Mouse (Mus musculus): ENCODE results near the gene Olfr750. TPM values are rescaled to one million over a fixed set of nuclear protein-coding genes. Genes with fewer than 3 reads are reported as not detected.

Gene Olfr750
- polyA plus RNA-seq, 1 experiment from 2014 or later = not detected

- ATAC-seq (ENCODE audit: low FRiP score) = no peak
- H3K9me3 ChIP-seq = no peaks in the 10 kb centered on the region
- peaks cover 12% of the 10 kb centered on the region for H3K4me1 ChIP-seq
- no peak within 1 kb of the TSS for H3K9ac ChIP-seq
- H3K27ac ChIP-seq = no peak within 1 kb of the TSS
- WGBS = 76% methylated on average over 2 of the region's 2 CpGs
- peaks cover 28% of the 10 kb centered on the region for H3K27me3 ChIP-seq
- H3K4me2 ChIP-seq = no peak within 1 kb of the TSS
- H3K4me3 ChIP-seq (replicated peaks) = no peak within 1 kb of the TSS
- H3K36me3 ChIP-seq (replicated peaks) = no peaks in the 10 kb centered on the region
These were observed 24.2 kb downstream of the Olfr750 start, which contains the start of gene Rnase11 for GRCm38 (mm10) chr14:51050063-51050462. Gene Rnase11, minus strand, starts transcription at chr14:51050163.

GRCm38 (mm10) chr14:51047846-51048245 is 26.4 kb downstream of the Olfr750 start:
- Histone ChIP-seq H3K4me2 (no peak overlapping the region), H3K9ac (no peak overlapping the region), H3K9me3 (no peaks in the 10 kb centered on the region), H3K4me1 (no peaks in the 10 kb centered on the region), H3K27ac (no peak overlapping the region), H3K4me3 (replicated peaks) (no peak overlapping the region), H3K27me3 (peaks cover 23% of the 10 kb centered on the region), H3K36me3 (replicated peaks) (no peaks in the 10 kb centered on the region)
- 79% methylated on average over 5 of the region's 5 CpGs for WGBS
- ATAC-seq (ENCODE audit: low FRiP score) = no peak

- no peak within 1 kb of the TSS for H3K4me2 ChIP-seq
- no peaks in the 10 kb centered on the region for H3K9me3 ChIP-seq
- H3K27me3 ChIP-seq = no peaks in the 10 kb centered on the region
- WGBS = 66% methylated on average over 6 of the region's 6 CpGs
- no peaks in the 10 kb centered on the region for H3K36me3 ChIP-seq (replicated peaks)
- H3K4me3 ChIP-seq (replicated peaks) = no peak within 1 kb of the TSS
- H3K27ac ChIP-seq = no peak within 1 kb of the TSS
- H3K9ac ChIP-seq = no peak within 1 kb of the TSS
- no peak for ATAC-seq (ENCODE audit: low FRiP score)
- no peaks in the 10 kb centered on the region for H3K4me1 ChIP-seq
These were observed 32.5 kb downstream of the Olfr750 start, which contains the start of gene Rnase9 for GRCm38 (mm10) chr14:51041769-51042168. Gene Rnase9, minus strand, starts transcription at chr14:51041869.

GRCm38 (mm10) chr14:51036214-51036613 is 38.0 kb downstream of the Olfr750 start:
- Histone ChIP-seq H3K27me3 (no peaks in the 10 kb centered on the region), H3K9me3 (no peaks in the 10 kb centered on the region), H3K27ac (no peak overlapping the region), H3K4me2 (no peak overlapping the region), H3K36me3 (replicated peaks) (no peaks in the 10 kb centered on the region), H3K4me1 (no peaks in the 10 kb centered on the region), H3K4me3 (replicated peaks) (no peak overlapping the region), H3K9ac (no peak overlapping the region)
- ATAC-seq (ENCODE audit: low FRiP score) = no peak
- 82% methylated on average over 4 of the region's 4 CpGs for WGBS

GRCm38 (mm10) chr14:51035206-51035605 is 39.0 kb downstream of the Olfr750 start:
- Histone ChIP-seq H3K4me2 (no peak overlapping the region), H3K27ac (no peak overlapping the region)
- WGBS = 73% methylated on average over 1 of the region's 1 CpGs

GRCm38 (mm10) chr14:51027387-51028155 is 46.7 kb downstream of the Olfr750 start:
- 66% methylated on average over 3 of the region's 3 CpGs for WGBS
- H3K4me3 ChIP-seq (replicated peaks) = no peak overlapping the region
- no peak for ATAC-seq (ENCODE audit: low FRiP score)
- no peak overlapping the region for H3K9ac ChIP-seq
- no peak overlapping the region for H3K4me2 ChIP-seq
- no peaks in the 10 kb centered on the region for H3K36me3 ChIP-seq (replicated peaks)
- H3K9me3 ChIP-seq = no peaks in the 10 kb centered on the region
- H3K27ac ChIP-seq = no peak overlapping the region
- H3K27me3 ChIP-seq = no peaks in the 10 kb centered on the region
- H3K4me1 ChIP-seq = no peaks in the 10 kb centered on the region

More at GRCm38 (mm10) chr14:51035206-51035605, 39.0 kb downstream of the Olfr750 start:
- no peak overlapping the region for H3K4me3 ChIP-seq (replicated peaks)
- H3K27me3 ChIP-seq = no peaks in the 10 kb centered on the region
- ATAC-seq (ENCODE audit: low FRiP score) = no peak
- H3K9ac ChIP-seq = no peak overlapping the region
- no peaks in the 10 kb centered on the region for H3K36me3 ChIP-seq (replicated peaks)
- H3K4me1 ChIP-seq = no peaks in the 10 kb centered on the region
- H3K9me3 ChIP-seq = no peaks in the 10 kb centered on the region

GRCm38 (mm10) chr14:51026391-51027133 is 47.7 kb downstream of the Olfr750 start:
- ATAC-seq (ENCODE audit: low FRiP score) = peak; percentile 70; the same call in 1 of the 2 replicates
- Histone ChIP-seq H3K36me3 (replicated peaks) (no peaks in the 10 kb centered on the region), H3K27ac (no peak overlapping the region), H3K4me1 (no peaks in the 10 kb centered on the region), H3K27me3 (no peaks in the 10 kb centered on the region), H3K9me3 (no peaks in the 10 kb centered on the region), H3K4me2 (no peak overlapping the region), H3K4me3 (replicated peaks) (no peak overlapping the region), H3K9ac (no peak overlapping the region)
- 35% methylated on average over 5 of the region's 5 CpGs for WGBS

- 82% methylated on average over 1 of the region's 1 CpGs for WGBS
- Histone ChIP-seq H3K9ac (no peak overlapping the region), H3K27ac (no peak overlapping the region), H3K4me1 (no peaks in the 10 kb centered on the region), H3K4me3 (replicated peaks) (no peak overlapping the region), H3K4me2 (no peak overlapping the region), H3K36me3 (replicated peaks) (no peaks in the 10 kb centered on the region), H3K9me3 (no peaks in the 10 kb centered on the region), H3K27me3 (no peaks in the 10 kb centered on the region)
- no peak for ATAC-seq (ENCODE audit: low FRiP score)
These were observed 49.4 kb downstream of the Olfr750 start for GRCm38 (mm10) chr14:51024820-51025219.

GRCm38 (mm10) chr14:51023457-51023856 is 50.8 kb downstream of the Olfr750 start:
- no peak for ATAC-seq (ENCODE audit: low FRiP score)
- H3K4me3 ChIP-seq (replicated peaks) = no peak overlapping the region

GRCm38 (mm10) chr14:51017256-51017655 is 57.0 kb downstream of the Olfr750 start:
- no peak overlapping the region for H3K4me2 ChIP-seq
- no peaks in the 10 kb centered on the region for H3K9me3 ChIP-seq
- H3K27me3 ChIP-seq = no peaks in the 10 kb centered on the region
- 78% methylated on average over 3 of the region's 3 CpGs for WGBS
- no peaks in the 10 kb centered on the region for H3K36me3 ChIP-seq (replicated peaks)
- H3K9ac ChIP-seq = no peak overlapping the region
- no peak overlapping the region for H3K27ac ChIP-seq
- H3K4me3 ChIP-seq (replicated peaks) = no peak overlapping the region
- no peak for ATAC-seq (ENCODE audit: low FRiP score)
- no peaks in the 10 kb centered on the region for H3K4me1 ChIP-seq

More at GRCm38 (mm10) chr14:51023457-51023856, 50.8 kb downstream of the Olfr750 start:
- Histone ChIP-seq H3K4me1 (no peaks in the 10 kb centered on the region), H3K36me3 (replicated peaks) (no peaks in the 10 kb centered on the region), H3K9ac (no peak overlapping the region), H3K9me3 (no peaks in the 10 kb centered on the region), H3K27me3 (no peaks in the 10 kb centered on the region), H3K27ac (no peak overlapping the region), H3K4me2 (no peak overlapping the region)
- 90% methylated on average over 4 of the region's 4 CpGs for WGBS

Data from forebrain, embryonic 12.5 days (tissue).